Mouse (Mus musculus): ENCODE data around the gene Grin2c.
A peak's percentile ranks its signal among the peaks of the same experiment; 100 is the strongest.

The Grin2c gene

GRCm38 (mm10) chr11:115267061-115267883 lies at the start of gene Grin2c:
Gene Grin2c, minus strand, starts transcription at chr11:115267243.
- peak in 1 of 2 experiments; percentile 58 for DNase-seq

DNA sequence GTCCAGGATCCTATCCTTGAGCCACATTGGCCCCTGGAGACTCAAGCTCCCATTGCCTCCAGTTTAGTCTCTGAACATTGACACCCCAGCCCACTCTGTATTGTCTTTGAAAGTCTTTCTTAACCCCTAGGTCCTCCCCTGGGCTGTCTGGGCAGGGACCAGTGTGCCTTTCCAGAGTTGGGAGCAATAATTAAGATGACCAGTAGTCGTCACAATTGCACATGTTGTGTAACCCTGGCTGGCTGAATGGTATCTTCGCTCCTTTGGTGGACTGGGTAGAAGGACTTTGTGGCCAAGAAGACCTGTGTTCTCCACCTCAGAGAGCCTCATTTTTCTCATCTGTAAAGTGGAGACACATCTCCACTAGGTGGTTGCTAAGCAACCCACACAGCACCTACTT lies 47.2 kb upstream of the Grin2c start:
- peak; percentile 38 to 58 for DNase-seq

- DNase-seq: no peak
Observed at GRCm38 (mm10) chr11:115308781-115309180, 41.7 kb upstream of the Grin2c start.

GRCm38 (mm10) chr11:115306863-115307262 lies 39.8 kb upstream of the Grin2c start, which contains the start of gene Otop2:
Gene Otop2, plus strand, starts transcription at chr11:115307163.
- DNase-seq: no peak

GRCm38 (mm10) chr11:115303167-115303566 lies 36.1 kb upstream of the Grin2c start:
- DNase-seq: no peak

DNA sequence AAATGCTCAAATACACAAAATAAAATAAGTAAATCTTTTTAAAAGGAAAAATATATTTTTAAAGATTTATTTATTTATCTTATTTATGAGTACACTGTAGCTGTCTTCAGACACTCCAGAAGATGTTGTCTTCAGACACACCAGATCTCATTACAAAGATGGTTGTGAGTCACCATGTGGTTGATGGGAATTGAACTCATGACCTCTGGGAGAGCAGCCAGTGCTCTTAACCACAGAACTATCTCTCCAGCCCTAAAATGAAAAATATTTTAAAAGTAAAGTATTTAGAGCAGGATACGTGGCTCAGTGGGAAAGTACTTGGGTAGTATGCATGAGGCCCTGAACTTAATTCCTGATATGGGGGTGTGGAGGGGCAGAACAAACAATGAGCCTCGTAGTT lies 34.3 kb upstream of the Grin2c start:
- no peak for DNase-seq

DNA sequence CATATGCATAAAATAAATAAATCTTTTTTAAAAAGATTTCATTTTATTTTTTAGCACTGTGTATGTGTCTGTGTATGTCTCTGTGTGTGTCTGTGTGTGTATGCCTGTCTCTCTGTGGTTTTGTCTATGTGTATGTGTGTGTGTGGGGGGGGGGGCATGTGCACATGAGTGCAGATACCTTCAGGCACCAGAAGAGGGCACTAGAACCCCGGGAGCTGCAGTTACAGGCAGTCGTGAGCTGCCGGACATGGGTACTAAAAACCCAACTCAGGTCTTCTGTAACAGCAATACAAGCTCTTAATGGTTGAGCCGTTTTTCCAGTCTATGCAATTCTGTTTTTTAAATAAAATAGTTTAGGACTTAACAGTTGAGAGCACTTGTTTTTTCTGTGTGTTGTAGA lies 33.7 kb upstream of the Grin2c start:
- no peak for DNase-seq

DNA sequence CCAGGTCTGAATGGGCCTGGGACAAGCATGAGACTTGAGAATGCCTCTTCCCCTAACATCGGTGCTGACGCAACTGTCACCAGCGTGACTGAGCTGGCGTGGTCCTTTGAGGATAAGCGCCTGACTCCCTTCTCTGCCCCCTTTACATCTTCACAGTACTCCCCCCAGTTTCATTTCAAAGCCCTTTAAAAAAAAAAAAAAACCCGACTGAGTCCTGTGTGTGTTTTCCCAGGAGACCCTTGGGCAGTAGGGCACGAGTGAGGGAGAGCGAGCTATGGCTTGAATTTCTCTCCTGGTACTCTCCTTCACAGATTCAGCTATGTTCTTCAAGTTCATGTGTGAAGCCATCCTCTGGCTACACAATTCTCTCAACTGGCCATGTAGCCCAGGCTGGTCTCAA lies 31.1 kb upstream of the Grin2c start:
- no peak for DNase-seq

- peak; percentile 84 to 85 for DNase-seq
Observed at GRCm38 (mm10) chr11:115297214-115297826, 30.3 kb upstream of the Grin2c start, which contains the start of gene Fads6. Gene Fads6, minus strand, starts transcription at chr11:115297663.

- DNase-seq: peak; percentile 60 to 67
Observed at GRCm38 (mm10) chr11:115296471-115297210, 29.6 kb upstream of the Grin2c start.

- DNase-seq: no peak
Observed at GRCm38 (mm10) chr11:115295939-115296338, 28.9 kb upstream of the Grin2c start.

- no peak for DNase-seq
Observed at GRCm38 (mm10) chr11:115292631-115293375, 25.8 kb upstream of the Grin2c start.

DNA sequence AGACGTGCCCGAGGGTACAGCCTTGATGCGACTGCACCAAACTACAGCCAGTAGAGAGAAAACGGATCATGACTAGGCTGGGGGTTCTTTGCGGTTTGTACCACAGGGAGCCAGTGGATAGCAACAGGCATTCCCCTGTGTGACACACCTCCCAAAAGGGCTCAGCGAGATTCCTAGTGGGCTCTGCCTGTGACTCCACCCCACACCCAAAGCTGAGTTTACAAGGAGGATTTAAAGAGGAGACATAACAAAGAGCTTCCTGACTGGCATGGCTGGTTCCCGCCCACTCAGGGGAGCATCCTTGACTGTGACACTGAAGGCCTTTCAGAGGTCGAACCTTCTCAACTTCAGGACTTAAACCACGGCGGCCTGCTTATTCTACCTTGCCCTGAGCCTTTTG lies 24.5 kb upstream of the Grin2c start:
- no peak for DNase-seq

- DNase-seq: no peak
Observed at GRCm38 (mm10) chr11:115290919-115291318, 23.9 kb upstream of the Grin2c start.

- DNase-seq: no peak
Observed at GRCm38 (mm10) chr11:115290314-115290713, 23.3 kb upstream of the Grin2c start.

DNA sequence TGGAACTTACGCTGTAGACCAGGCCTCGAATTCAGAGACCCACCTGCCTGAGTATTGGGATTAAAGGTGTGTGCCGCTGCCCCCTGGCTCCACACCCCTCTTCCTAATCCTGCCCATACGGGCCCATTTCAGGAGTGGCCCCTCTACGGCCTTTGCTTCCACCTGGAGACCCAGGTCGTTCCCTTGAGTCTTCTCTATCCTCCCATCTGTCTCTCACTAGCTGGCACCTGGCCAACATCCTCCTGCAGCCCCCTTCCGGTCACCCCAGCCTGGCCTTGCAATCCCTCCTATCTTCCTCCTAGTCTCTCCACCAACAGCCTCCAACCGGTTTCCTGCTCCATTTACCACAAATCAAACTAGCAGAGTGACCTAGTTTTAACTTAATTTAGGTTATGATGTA lies 22.8 kb upstream of the Grin2c start:
- peak; percentile 39 to 48 for DNase-seq

GRCm38 (mm10) chr11:115288305-115288704 lies 21.3 kb upstream of the Grin2c start:
- DNase-seq: no peak

DNA sequence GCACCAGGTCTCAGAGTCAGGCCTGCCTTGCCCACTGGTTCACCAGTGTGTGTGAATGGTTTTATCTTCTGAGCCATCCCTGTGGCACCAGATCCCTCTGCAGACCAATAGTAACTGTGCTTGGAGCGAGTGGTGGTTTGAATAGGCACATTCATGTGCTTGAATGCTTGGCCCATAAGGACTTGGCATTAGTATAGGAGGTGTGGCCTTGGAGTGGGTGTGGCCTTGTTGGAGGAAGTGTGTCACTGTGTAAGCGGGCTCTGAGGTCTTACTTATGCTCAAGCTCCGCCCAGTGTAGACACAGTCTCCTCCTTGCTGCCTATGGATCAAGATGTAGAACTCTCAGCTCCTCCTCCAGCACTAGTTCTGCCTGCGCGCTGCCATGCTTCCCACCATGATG lies 20.3 kb upstream of the Grin2c start:
- no peak for DNase-seq

DNA sequence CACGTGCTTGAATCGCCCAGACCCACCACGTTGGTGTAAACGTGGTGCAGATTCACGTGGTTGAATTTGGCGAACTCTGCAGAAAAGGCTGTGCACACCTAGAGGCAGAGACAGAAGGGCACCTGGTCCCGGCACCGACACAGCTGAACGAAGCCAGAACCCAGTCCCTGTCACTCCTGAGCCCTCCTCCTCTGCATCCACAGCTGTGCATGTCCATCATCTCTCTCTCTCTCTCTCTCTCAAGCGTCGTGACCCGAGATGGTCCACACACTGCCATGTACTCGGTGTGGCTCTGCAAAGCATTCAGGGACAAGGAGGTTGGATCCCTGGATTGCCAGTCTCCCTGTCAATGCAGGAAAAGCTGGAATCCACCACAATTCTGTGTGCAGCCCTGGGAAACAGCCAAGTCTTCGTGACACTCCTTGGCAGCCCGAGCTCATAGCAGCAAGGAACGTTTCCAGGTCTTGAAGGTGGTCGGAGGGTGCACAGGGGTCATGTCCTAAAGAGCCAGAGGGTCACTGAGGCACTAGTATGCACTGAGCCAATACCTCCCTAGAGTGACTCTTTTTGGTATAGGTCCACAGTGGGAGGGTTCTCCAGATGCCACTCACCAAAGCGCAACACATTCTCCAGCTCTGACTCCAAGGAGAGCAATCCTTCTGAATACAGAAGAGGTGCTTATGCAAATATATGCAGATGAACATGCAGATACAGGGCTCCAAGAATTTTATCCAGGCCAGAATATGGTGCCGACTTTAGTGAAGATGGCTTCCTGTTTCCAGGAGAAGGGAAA lies 19.4 kb upstream of the Grin2c start:
- DNase-seq: peak; percentile 42 to 48

DNA sequence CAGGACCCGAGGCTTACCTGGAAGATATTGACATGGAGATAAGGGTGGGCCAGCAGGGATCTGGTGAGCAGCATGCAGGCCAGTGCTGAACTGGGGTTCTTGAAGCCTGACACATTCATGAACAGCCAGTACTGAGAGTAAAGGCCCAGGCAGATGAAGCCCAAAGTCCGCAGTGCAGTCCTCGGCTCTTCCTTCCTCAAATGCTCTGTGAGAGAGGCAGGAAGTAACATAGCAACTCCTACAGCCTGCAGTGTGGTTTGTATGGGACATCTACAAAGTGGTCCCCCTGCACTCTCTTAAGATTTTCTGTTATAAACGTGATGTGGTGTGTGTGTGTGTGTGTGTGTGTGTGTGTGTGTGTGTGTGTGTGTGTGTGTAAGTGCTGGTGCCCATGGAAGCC lies 18.2 kb upstream of the Grin2c start:
- DNase-seq: no peak

DNA sequence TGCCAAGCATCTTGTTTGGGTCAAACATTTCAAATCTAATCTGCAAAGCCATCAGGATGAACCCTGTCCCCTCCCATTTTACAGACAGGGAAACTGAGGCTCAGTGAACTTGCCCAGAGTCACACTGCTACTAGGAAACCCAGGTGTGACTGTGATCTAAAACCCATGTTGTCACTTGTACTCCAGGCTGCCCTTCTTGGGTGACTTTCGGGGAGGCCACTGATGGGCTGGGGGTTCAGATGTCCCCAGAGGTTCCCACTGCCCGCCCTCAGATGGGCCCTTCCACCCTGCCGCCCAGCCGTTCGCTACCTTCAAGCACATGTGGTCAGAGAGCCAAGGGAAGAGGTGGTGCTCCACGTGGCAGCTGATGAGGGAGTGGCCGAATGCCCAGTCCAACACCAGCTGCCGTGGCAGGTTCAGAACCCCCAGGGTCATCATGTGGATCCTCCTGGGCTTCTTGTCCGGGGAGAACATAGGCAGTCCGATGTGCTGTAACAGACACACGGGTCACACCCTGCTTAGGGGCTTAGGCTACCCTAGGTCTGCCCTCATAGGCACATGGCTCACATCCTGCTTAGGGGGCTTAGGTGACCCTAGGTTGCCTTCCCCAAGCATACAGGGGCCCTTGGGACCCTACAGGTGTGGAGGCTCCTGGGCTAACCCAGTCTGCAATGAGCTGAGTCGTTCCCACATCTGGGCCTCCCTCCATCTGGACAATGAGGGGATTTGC lies 17.0 kb upstream of the Grin2c start:
- no peak for DNase-seq

All from cerebellum, postnatal 10 days (tissue).